Mouse (Mus musculus): ENCODE measurements at regions not wholly inside any gene's neighbourhood (a gene's known extent, or its start where the extent isn't known, plus 50 kb on each side); places are given as distances from the start of the nearest gene placed in this dataset.
A peak's percentile ranks its signal among the peaks of the same experiment; 100 is the strongest.

DNA sequence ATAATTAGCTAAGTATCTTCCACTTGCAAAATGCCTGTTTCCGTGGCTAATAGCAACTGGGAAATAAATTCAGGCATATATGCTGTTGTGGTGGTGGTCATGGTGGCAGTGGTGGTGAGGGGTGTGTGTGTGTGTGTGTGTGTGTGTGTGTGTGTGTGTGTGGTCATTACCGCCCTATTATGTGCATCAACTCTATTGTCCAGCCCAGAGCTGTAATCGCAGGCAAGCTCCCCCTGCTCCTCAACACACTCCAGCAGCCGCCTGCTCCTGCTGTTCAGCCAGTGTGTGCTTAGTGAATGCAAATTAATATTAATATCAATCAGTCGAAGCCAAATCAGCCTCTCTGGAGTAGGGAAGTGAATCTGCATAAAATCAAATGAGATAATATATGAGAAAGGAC is 152.9 kb upstream of the Zic3 start:
- no peak for TF ChIP-seq CTCF (conservative IDR thresholded peaks at IDR 0.05)
- Histone ChIP-seq H3K27ac (no peak overlapping the region), H3K4me3 (no peak overlapping the region)
- no peak for DNase-seq (ENCODE audit: low spot score in 2 of 2)

DNA sequence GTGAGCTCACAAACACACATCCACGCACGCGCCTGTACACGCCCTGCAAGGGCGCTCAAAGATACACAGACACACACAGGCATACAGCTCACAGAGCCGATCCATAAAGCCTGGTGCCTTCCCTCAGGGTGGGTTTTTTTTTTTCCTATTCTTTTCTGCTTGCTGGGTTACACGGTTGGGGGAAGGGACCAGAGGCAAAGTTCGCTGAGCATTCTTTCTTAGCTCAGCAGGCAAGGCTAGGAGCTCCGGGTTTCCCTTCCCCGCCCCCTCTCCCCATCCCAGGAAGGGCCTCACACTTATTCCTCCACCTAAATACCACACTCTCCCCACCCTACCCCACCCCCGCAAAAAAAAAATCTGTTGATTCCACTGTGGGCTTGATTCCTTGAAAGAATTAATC is 105.8 kb upstream of the Zic3 start:
- no peak overlapping the region for H3K4me3 ChIP-seq
- no peak for TF ChIP-seq CTCF (conservative IDR thresholded peaks at IDR 0.05)

DNA sequence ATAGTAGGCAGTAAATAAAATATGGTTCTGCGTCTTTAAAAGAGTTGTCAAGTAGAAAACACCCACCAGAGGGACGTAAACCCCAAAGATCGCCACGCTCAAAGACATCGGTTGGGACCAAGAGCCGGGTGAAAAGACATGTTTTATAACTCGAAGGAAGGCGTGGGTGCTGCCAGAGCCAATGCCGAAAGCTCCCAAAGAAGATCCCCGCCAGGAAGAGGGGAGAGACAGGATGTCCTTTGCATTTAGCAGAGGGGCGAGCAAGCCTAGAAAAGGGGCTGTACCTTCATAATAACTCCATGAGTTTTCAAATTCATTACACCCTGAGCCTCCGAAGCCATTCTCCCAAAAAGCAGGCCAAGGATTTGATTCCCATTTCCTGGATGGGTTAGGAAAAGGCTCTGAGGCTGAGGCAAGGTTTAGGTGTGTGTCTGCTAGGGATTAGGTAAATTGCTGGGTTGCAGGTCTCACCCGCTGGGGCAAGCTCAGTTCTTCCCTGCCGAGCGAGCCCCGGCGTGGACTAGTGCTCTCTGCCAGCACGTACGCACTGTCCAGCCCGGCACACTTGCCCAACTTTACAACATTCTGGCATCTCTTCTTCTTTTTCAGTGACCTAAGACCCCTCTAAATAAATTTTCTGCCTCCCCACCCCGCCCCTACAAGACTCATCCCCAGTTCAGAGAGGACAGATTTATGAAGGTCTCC is 104.9 kb upstream of the Zic3 start:
- no peak for DNase-seq (ENCODE audit: low spot score in 2 of 2)
- no peak overlapping the region for H3K27ac ChIP-seq
- no peak overlapping the region for H3K4me3 ChIP-seq
- no peak for TF ChIP-seq CTCF (conservative IDR thresholded peaks at IDR 0.05)

More for the DNA sequence above, 105.8 kb upstream of the Zic3 start:
- no peak for DNase-seq (ENCODE audit: low spot score in 2 of 2)
- H3K27ac ChIP-seq = no peak overlapping the region

DNA sequence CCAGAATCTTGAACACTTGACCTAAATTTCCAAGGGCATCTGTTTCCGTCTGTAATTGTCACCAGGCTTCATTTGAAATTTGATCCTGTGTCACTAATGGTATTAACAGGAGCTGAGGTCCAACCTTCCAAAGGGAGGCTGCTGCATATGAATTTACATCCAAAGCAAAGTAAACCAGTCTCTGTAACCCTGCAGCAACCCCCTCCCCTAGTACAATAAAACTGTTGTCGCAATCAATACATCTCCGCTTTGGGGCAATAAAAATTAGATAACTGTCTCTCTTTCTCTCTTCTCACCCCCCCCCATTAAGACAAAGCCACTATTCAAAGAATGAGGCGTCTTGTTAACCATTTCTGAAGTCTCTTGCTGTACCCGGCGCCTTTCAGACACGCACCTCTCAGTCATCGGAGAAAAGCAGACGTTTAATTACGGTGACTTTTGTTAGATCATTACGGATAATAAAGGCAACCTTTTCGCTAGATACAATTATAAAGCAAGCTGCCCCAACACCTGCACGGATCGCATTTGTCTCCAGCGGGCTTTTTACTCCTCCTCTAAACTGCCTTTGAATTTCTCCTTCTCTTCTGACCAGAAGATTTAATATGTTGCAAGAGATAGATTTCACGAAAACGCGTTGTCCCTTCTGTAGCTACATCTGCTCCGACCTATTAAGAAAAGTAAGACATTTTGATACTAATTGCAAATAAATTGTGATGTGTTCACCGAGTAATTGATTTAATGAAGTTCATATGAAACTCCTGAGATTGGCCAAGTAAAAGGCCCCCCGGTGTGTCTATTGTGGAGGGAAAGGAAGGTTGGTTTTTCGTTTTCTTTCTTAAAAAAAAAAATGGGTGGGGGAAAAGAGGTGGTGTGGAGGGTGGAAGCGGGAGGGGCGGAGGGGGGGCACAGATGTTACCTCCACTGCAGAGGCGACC is 104.1 kb upstream of the Zic3 start:
- no peak overlapping the region for H3K4me3 ChIP-seq
- no peak for TF ChIP-seq CTCF (conservative IDR thresholded peaks at IDR 0.05)
- H3K27ac ChIP-seq = no peak overlapping the region
- no peak for DNase-seq (ENCODE audit: low spot score in 2 of 2)

DNA sequence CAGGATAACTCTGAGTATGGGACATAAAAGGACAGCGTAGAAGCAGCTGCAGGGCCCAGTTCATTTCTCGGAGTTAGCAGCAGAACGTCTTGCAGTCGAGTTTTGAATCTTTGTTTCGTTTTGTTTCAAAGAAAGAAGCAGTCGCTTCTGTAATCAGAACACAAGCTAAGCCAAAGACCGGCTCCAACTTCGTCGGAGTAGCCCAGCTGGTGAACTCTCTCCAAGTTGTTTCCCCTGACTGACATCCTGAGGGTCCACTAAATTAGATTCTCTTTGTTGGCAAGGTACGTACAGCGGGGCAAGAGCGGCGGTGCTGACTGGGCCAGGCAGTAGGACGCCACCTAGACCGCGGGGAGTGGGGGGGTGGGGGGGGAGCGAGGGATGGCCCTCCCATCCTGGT is 102.6 kb upstream of the Zic3 start:
- Histone ChIP-seq H3K27ac (no peak overlapping the region), H3K4me3 (peak overlapping the region; percentile 20; the same call in 1 of the 2 replicates)
- DNase-seq (ENCODE audit: low spot score in 2 of 2) = no peak
- TF ChIP-seq CTCF (conservative IDR thresholded peaks at IDR 0.05) = no peak

DNA sequence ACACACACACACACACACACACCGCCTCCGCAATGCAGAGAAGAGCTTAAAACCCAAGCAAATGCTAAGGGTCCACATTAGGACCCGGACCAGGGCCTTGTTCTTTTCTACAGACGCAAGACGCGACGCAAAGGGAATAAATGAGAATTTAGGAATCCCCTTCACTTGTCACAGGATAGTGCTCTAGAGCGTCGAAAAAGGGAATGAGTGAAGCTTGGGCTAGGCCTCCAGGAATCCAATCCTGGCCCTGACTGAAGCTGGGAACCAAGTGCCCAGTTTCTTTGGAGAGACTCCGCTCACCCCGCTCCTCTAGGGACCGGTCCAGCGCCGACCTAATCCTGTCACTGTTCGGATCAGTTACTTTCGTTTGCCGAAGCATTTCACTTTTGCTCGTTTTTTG is 102.1 kb upstream of the Zic3 start:
- no peak overlapping the region for H3K27ac ChIP-seq

DNA sequence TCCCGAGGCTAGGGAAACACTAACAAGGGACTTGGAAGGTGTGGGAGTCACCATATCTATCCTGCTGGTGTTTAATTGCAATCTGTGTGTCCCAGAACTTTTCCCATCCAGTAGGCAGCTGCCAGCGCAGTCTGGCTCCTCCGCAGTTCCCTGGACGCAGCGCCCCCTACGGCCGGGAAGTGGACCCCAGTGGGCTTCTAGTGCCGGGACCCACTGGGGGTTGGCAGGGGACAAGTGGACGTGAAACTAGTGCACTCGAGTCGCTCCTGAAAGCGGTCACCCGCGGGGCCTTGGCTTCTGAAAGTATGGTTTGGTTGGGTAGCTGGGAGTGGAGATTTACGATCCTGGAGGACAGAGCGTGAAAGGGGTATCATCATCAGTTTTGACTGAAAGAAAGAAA is 101.2 kb upstream of the Zic3 start:
- Histone ChIP-seq H3K27ac (no peak overlapping the region), H3K4me3 (no peak overlapping the region)
- TF ChIP-seq CTCF (conservative IDR thresholded peaks at IDR 0.05) = peak; percentile 52
- DNase-seq (ENCODE audit: low spot score in 2 of 2) = no peak

More for the DNA sequence above, 102.1 kb upstream of the Zic3 start:
- H3K4me3 ChIP-seq = no peak overlapping the region
- DNase-seq (ENCODE audit: low spot score in 2 of 2) = no peak
- TF ChIP-seq CTCF (conservative IDR thresholded peaks at IDR 0.05) = no peak

DNA sequence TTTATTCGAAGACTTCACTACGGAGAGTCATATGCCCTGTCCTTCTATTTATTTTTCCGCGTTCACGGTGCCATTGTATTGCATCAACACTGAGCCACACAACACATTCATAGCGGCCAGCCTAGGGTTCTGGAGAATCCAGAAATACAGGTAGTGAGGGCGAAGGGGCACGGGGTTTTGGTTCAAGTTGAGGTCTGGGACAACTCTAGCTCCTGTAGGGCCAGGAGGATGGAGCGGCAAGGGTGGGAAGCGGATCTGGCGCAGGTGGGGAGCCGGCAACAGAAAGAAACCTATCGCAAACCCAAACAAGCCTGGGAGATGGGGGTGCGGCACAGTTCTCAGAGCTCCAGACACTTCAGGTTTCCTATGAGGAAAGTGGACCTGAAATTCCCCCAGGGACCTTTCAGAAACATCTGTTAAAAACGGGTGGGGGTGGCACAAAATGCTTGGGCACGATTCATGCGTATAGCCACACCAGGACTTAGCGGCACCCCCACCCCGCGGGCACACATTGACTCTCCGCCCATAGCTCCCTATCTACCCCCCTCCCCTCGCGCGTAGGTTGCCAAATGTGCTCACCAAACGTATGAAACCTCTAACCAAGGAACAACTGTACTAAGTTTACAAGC is 100.6 kb upstream of the Zic3 start:
- no peak for DNase-seq (ENCODE audit: low spot score in 2 of 2)
- Histone ChIP-seq H3K27ac (no peak overlapping the region), H3K4me3 (no peak overlapping the region)
- TF ChIP-seq CTCF (conservative IDR thresholded peaks at IDR 0.05) = no peak

DNA sequence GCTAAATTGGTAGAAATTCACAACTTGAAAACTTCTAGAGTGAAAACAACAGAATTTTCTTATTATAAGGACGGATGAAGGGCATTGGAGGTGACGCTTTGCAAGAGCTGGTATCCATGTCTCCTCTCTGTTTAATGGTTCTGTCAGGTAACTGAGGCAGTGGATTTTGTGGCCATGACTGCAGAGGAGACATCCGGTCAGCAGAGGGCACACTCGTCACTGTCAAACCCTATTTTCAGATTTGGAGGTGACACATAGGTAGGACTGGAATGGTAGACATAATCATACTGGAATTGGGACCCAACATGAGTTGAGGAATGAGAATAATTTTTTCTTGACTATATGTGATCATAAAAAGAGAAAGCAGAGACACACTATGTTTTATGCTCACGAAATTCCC is 98.7 kb upstream of the Zic3 start:
- peak; percentile 71 for TF ChIP-seq CTCF (conservative IDR thresholded peaks at IDR 0.05)

DNA sequence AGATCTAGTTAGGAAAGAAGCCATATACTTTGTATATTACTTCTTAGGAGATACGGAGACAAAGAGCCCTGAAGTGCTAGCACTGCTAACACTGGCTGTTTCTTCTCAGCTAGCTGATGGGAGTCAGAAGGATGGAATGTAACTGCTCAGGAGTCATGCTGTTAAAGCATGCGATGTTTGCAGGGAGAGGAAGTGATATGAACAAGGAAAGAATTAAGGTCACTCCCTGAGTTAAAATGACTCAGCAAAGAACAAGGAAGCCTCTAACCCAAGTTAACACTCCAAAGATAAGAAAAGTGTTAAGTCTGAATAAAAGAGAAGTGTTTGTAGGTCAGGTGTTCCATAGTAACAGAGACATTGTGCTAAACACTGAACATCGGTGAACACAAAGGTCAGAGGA is 86.9 kb upstream of the Zic3 start:
- no peak for TF ChIP-seq CTCF (conservative IDR thresholded peaks at IDR 0.05)
- no peak for DNase-seq (ENCODE audit: low spot score in 2 of 2)
- Histone ChIP-seq H3K27ac (no peak overlapping the region), H3K4me3 (no peak overlapping the region)

More for the DNA sequence above, 98.7 kb upstream of the Zic3 start:
- no peak overlapping the region for H3K27ac ChIP-seq
- no peak overlapping the region for H3K4me3 ChIP-seq
- DNase-seq (ENCODE audit: low spot score in 2 of 2) = no peak

DNA sequence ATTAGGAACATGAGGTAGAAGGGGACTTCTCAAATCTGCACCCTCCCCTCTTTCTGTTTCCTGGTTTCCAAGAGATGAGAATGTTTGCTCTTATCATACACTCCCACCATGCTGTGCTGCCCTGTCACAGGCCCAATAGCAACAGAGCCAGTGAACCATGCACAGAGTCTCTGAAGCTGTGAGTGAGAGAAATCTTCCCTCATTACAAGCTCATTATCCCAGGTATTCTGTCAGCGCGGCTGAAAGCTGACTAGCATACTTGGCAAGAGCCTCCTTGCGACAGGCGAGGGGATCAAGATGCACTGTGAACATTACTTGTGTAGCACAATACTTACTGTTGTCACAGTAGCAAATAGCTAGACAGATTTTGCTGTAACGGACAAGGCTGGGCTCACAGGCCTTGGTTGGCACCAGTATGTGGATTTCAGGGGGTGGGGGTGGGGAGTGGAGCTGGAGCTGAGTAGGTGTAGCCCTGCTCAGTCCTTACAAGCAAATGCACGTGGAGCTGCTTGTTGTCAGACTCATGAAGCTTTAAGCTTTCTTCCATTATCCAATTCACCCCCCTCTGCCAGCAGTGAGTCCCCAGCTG is 84.2 kb upstream of the Zic3 start:
- no peak for DNase-seq (ENCODE audit: low spot score in 2 of 2)
- H3K27ac ChIP-seq = no peak overlapping the region
- H3K4me3 ChIP-seq = no peak overlapping the region
- TF ChIP-seq CTCF (conservative IDR thresholded peaks at IDR 0.05) = no peak

DNA sequence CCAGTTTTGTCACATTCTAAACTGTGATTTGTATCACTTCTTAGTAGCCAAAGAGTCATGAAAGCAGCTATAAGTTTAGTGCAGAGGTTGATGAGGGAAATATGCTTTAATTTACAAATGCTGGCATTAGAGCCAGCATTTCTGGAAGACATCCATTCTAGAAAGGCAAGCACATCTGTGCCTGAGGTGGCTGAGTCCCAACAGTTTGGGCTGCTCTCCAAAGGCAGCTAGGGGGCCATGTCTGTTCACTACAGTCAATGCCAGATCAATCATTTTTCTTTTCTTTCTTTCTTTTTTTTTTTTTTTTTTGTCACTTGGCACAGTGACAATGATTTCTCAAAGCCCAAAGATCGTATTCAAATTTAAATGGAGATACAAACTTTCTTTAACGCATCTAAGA is 71.6 kb upstream of the Zic3 start:
- Histone ChIP-seq H3K27ac (no peak overlapping the region), H3K4me3 (no peak overlapping the region)
- TF ChIP-seq CTCF (conservative IDR thresholded peaks at IDR 0.05) = no peak
- DNase-seq (ENCODE audit: low spot score in 2 of 2) = no peak

DNA sequence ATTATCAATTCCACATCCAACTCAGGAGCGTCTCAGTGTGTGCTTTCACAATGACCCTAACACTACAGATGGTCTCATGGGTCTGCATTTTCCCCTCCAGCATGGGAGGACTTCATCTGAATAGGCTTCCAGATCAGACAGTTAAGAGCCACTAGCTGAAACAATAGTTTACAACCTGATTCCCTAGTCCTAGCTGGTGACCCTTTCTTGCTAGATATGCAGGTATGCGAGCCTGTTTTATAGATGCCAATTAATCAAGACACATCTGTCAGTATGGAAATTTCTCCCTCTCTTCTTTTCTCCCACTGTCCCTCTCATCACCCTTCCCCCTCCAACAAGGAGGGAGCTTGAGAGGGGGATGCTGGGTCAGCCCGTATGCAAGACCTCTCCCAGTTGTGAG is 71.2 kb upstream of the Zic3 start:
- TF ChIP-seq CTCF (conservative IDR thresholded peaks at IDR 0.05) = no peak
- DNase-seq (ENCODE audit: low spot score in 2 of 2) = no peak
- no peak overlapping the region for H3K4me3 ChIP-seq
- H3K27ac ChIP-seq = no peak overlapping the region

Data from layer of hippocampus, adult 2 months (tissue).